9 mouse cellular contexts compared by ENCODE assay signal in genomic region chrX:73798502-73798901, GRCm38 (mm10). TPM values are rescaled to one million over a fixed set of nuclear protein-coding genes. Genes with fewer than 3 reads are reported as not detected.
DNase-seq lines count a peak whose midpoint lies in the region; ATAC-seq and TF ChIP-seq lines count a peak whose summit lies in the region.
"Had no signal": no experiment of that assay in that cellular context is flagged by ENCODE, and none has a peak within 500 bp of the region (broad histone marks: within the 10 kb centered on the region; RNA-seq: fewer than 3 reads in every experiment).

No protein-coding gene starts in this region.

- H3K9me3 ChIP-seq in heart, postnatal 0 days (replicated peaks; ENCODE audit: control insufficient read depth, low read length) = no peaks in the 10 kb centered on the region
- no peaks in the 10 kb centered on the region for H3K9me3 ChIP-seq in lung, embryonic 16.5 days (ENCODE audit: control insufficient read depth, low read length)
- H3K9me3 ChIP-seq: heart, embryonic 13.5 days had no signal

- H3K4me3 ChIP-seq in heart, postnatal 0 days (ENCODE audit: low read depth, low read length) = no peak overlapping the region
- no peak overlapping the region for H3K4me3 ChIP-seq in lung, embryonic 16.5 days (ENCODE audit: low read length)
- H3K4me3 ChIP-seq: heart, embryonic 13.5 days had no signal

- WGBS in heart, postnatal 0 days = 34% methylated on average over 9 of the region's 9 CpGs
- 42% methylated on average over 9 of the region's 9 CpGs for WGBS in lung, embryonic 16.5 days

- no peak overlapping the region for H3K27ac ChIP-seq in heart, postnatal 0 days (ENCODE audit: low read depth)
- no peak overlapping the region for H3K27ac ChIP-seq in lung, embryonic 16.5 days (ENCODE audit: low read length)
- H3K27ac ChIP-seq: heart, embryonic 13.5 days had no signal

- TF ChIP-seq CTCF in heart, postnatal 0 days (IDR thresholded peaks at IDR 0.05; ENCODE audit: low read depth) = peak; percentile 83

- H3K27me3 ChIP-seq in heart, postnatal 0 days (ENCODE audit: control insufficient read depth, insufficient read depth, low read length) = no peaks in the 10 kb centered on the region
- H3K27me3 ChIP-seq in lung, embryonic 16.5 days (ENCODE audit: control insufficient read depth, insufficient read depth, low read depth, low read length) = no peaks in the 10 kb centered on the region

- H3K36me3 ChIP-seq in heart, postnatal 0 days (replicated peaks; ENCODE audit: control insufficient read depth, insufficient read depth, low read length) = no peaks in the 10 kb centered on the region
- H3K36me3 ChIP-seq in lung, embryonic 16.5 days (ENCODE audit: control insufficient read depth, insufficient read depth, low read length) = no peaks in the 10 kb centered on the region
- H3K36me3 ChIP-seq: heart, embryonic 13.5 days had no signal

- no peak for TF ChIP-seq EP300 in heart, postnatal 0 days (IDR thresholded peaks at IDR 0.05; ENCODE audit: low read depth)

- no peak overlapping the region for H3K9ac ChIP-seq in heart, postnatal 0 days (replicated peaks; ENCODE audit: low read depth, low read length)
- no peak overlapping the region for H3K9ac ChIP-seq in lung, embryonic 16.5 days (ENCODE audit: low read length)
- H3K9ac ChIP-seq: heart, embryonic 13.5 days had no signal

- peak; percentile 77 for ATAC-seq in erythroblast, adult 5-6 weeks (replicated peaks; ENCODE audit: low FRiP score, poor library complexity, severe bottlenecking)
- peak; percentile 87 for ATAC-seq in heart, postnatal 0 days (ENCODE audit: insufficient read depth, low read depth)
- ATAC-seq in lung, embryonic 16.5 days (ENCODE audit: low read depth) = peak; percentile 86

- no peaks in the 10 kb centered on the region for H3K4me1 ChIP-seq in heart, postnatal 0 days (ENCODE audit: control insufficient read depth, insufficient read depth)
- no peaks in the 10 kb centered on the region for H3K4me1 ChIP-seq in lung, embryonic 16.5 days (replicated peaks; ENCODE audit: control insufficient read depth, insufficient read depth, low read length)
- H3K4me1 ChIP-seq: heart, embryonic 13.5 days had no signal

- peak; percentile 74 for DNase-seq in ES-CJ7 (ENCODE audit: low read depth, low spot score)
- DNase-seq in brain, adult 2 months (ENCODE audit: low read depth, low spot score) = peak; percentile 88
- DNase-seq in heart, postnatal 0 days (ENCODE audit: low spot score) = peak; percentile 55
- DNase-seq in kidney, postnatal 14 days = peak; percentile 80
- DNase-seq in ovary, postnatal 10 days (ENCODE audit: low spot score) = peak; percentile 35
- DNase-seq in thymus, postnatal 36 days = peak; percentile 74 to 75

- no peak overlapping the region for H3K4me2 ChIP-seq in heart, postnatal 0 days (ENCODE audit: low read depth, low read length)
- no peak overlapping the region for H3K4me2 ChIP-seq in lung, embryonic 16.5 days (ENCODE audit: low read depth, low read length)
- H3K4me2 ChIP-seq: heart, embryonic 13.5 days had no signal

RNA-seq across cellular contexts. Expression of gene Ssr4, which starts 11.7 kb away (rescaled TPM):
- total RNA-seq in erythroblast, adult 5-6 weeks (2015; ENCODE audit: low replicate concordance) = 86.9 and 180 TPM in 2 replicates
- total RNA-seq in erythroblast, adult 5-6 weeks (2017; ENCODE audit: low replicate concordance) = 44.0 and 61.8 TPM in 2 replicates
- 122 and 146 TPM in 2 replicates for total RNA-seq in heart, postnatal 0 days (2014; rRNA removed; ENCODE audit: low replicate concordance)
- polyA plus RNA-seq in heart, postnatal 0 days (2015; fragmentation: Nextera tagmentation; extraction: Ambion mirVana) = 181 and 194 TPM in 2 replicates
- polyA plus RNA-seq in lung, embryonic 16.5 days (2015; fragmentation: Nextera tagmentation; extraction: Ambion mirVana) = 186 and 209 TPM in 2 replicates

RNA-seq across cellular contexts. Expression of gene Idh3g, which starts 11.8 kb away (rescaled TPM):
- 74.8 and 98.4 TPM in 2 replicates for total RNA-seq in erythroblast, adult 5-6 weeks (2015; ENCODE audit: low replicate concordance)
- 62.6 and 62.9 TPM in 2 replicates for total RNA-seq in erythroblast, adult 5-6 weeks (2017; ENCODE audit: low replicate concordance)
- 854 and 913 TPM in 2 replicates for total RNA-seq in heart, postnatal 0 days (2014; rRNA removed; ENCODE audit: low replicate concordance)
- 632 and 648 TPM in 2 replicates for polyA plus RNA-seq in heart, postnatal 0 days (2015; fragmentation: Nextera tagmentation; extraction: Ambion mirVana)
- 219 and 236 TPM in 2 replicates for polyA plus RNA-seq in lung, embryonic 16.5 days (2015; fragmentation: Nextera tagmentation; extraction: Ambion mirVana)

RNA-seq across cellular contexts. Expression of gene Srpk3, which starts 24.3 kb away (rescaled TPM):
- not detected in 2 replicates for total RNA-seq in erythroblast, adult 5-6 weeks (2015; ENCODE audit: low replicate concordance)
- not detected in 2 replicates for total RNA-seq in erythroblast, adult 5-6 weeks (2017; ENCODE audit: low replicate concordance)
- 82.0 and 94.2 TPM in 2 replicates for total RNA-seq in heart, postnatal 0 days (2014; rRNA removed; ENCODE audit: low replicate concordance)
- polyA plus RNA-seq in heart, postnatal 0 days (2015; fragmentation: Nextera tagmentation; extraction: Ambion mirVana) = 70.5 and 73.1 TPM in 2 replicates
- 5.0 and 7.4 TPM in 2 replicates for polyA plus RNA-seq in lung, embryonic 16.5 days (2015; fragmentation: Nextera tagmentation; extraction: Ambion mirVana)

RNA-seq across cellular contexts. Expression of gene Pdzd4, which starts 26.3 kb away (rescaled TPM):
- total RNA-seq in erythroblast, adult 5-6 weeks (2015; ENCODE audit: low replicate concordance) = 1.5 TPM in 1 of 2 replicates, not detected in the other
- 0.28 TPM in 1 of 2 replicates, not detected in the other for total RNA-seq in erythroblast, adult 5-6 weeks (2017; ENCODE audit: low replicate concordance)
- total RNA-seq in heart, postnatal 0 days (2014; rRNA removed; ENCODE audit: low replicate concordance) = 2.0 and 2.6 TPM in 2 replicates
- 0.08 and 0.12 TPM in 2 replicates for polyA plus RNA-seq in heart, postnatal 0 days (2015; fragmentation: Nextera tagmentation; extraction: Ambion mirVana)
- 0.54 and 0.75 TPM in 2 replicates for polyA plus RNA-seq in lung, embryonic 16.5 days (2015; fragmentation: Nextera tagmentation; extraction: Ambion mirVana)

RNA-seq across cellular contexts. Expression of gene Plxnb3, which starts 41.6 kb away (rescaled TPM):
- not detected in 2 replicates for total RNA-seq in erythroblast, adult 5-6 weeks (2015; ENCODE audit: low replicate concordance)
- total RNA-seq in erythroblast, adult 5-6 weeks (2017; ENCODE audit: low replicate concordance) = 0.77 and 0.84 TPM in 2 replicates
- total RNA-seq in heart, postnatal 0 days (2014; rRNA removed; ENCODE audit: low replicate concordance) = 0.31 and 3.4 TPM in 2 replicates
- polyA plus RNA-seq in heart, postnatal 0 days (2015; fragmentation: Nextera tagmentation; extraction: Ambion mirVana) = 0.67 and 0.81 TPM in 2 replicates
- polyA plus RNA-seq in lung, embryonic 16.5 days (2015; fragmentation: Nextera tagmentation; extraction: Ambion mirVana) = 0.35 and 0.52 TPM in 2 replicates

Comparison
In these comparisons a context has a peak if more than half of its experiments do, and no peak if none do; other contexts are left out.
1. DNase-seq: peak in every context shown above with its lines; median percentile 88 in brain, adult 2 months; 80 in kidney, postnatal 14 days; 74 in thymus, postnatal 36 days; 74 in ES-CJ7; 55 in heart, postnatal 0 days; 35 in ovary, postnatal 10 days.
2. RNA of gene Srpk3, which starts 24.3 kb away (total RNA-seq): 82.0 to 94.2 TPM in heart, postnatal 0 days; not detected in erythroblast, adult 5-6 weeks; every median in the first group is over 10 times any median in the second.
3. Peak in every context shown above with its lines, with median percentiles within 50 percentile points of each other: ATAC-seq.